Mouse (Mus musculus): ENCODE results near the gene Prickle1. TPM values are rescaled to one million over a fixed set of nuclear protein-coding genes. Genes with fewer than 3 reads are reported as not detected.

Prickle1 gene
- total RNA-seq (2021): 10 to 100 TPM; 43.6 to 49.4 TPM

DNA sequence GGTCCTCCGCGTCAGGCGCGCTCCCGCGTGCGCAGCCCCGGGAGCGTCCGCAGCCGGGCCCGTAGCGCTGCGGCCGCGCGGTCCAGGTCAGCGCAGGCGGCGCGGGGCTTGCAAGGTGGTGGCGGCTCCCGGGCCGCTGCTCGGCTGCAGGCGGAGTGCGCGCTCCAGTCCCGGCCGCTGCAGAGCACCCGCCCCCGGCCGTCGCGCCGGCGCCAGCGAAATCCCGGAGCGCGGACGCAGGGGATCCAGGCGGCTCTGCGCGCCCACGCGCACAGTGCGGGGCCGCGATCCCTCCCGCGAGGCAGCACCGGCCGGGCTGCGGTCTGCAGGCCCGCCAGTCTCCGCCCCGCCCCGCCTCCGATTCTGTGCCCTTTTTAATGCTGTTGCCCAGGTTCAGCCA, at the start of gene Prickle1:
Gene Prickle1 (minus strand): TSS at position 146 of the 400 bp plus-strand sequence.
- intact Hi-C loops (cut with DNase I): loop anchor here (5.0 to 10.0 kb wide), 3 partner anchors 282 to 929 kb away; no protein-coding TSS in a partner anchor
- DNase-seq: peak; percentile 85

DNA sequence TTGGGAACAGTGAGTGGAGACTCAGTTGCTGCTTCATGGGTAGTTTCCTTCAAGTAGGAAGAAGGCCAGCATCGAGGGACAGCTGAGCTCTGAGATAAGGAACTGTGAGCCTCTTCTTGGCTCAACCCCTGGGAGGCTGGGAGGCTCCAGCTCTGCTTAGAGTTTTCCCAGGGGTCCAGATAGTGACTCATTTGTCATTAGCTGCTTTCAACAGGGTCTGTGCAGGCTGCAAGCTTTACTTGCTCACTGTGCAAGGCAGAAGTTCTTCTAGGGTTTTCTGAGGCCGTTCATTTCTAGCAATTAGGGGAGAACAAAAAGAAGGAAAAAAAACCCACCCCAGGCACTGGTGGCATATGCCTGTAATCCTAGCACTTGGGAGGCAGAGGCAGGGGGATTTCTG, 44.5 kb upstream of the Prickle1 start:
- intact Hi-C loops (cut with DNase I): no loop called here
- no peak for DNase-seq

GRCm38 (mm10) chr15:93636976-93637375, 41.3 kb upstream of the Prickle1 start:
- intact Hi-C loops (cut with DNase I): no loop called here
- no peak for DNase-seq

DNA sequence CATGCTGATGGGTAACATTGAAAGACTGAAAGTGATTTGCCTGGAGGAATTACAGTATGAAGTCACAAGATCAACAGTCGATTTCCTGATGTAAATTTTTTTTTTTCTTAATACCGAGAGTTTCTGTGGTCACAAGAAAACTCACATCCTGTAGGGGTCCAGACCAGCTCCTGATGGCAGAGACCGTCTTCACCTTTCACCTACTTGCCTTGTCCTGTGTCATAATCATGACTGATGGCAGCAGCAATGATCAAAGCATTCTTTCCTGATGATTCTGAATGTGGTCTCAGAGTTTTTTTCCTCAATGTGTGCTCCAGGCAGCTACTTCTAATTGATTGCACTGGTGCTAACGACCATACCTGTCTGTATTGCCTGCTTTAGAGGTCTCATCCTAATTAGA, 39.9 kb upstream of the Prickle1 start:
- no peak for DNase-seq
- intact Hi-C loops (cut with DNase I): no loop called here

DNA sequence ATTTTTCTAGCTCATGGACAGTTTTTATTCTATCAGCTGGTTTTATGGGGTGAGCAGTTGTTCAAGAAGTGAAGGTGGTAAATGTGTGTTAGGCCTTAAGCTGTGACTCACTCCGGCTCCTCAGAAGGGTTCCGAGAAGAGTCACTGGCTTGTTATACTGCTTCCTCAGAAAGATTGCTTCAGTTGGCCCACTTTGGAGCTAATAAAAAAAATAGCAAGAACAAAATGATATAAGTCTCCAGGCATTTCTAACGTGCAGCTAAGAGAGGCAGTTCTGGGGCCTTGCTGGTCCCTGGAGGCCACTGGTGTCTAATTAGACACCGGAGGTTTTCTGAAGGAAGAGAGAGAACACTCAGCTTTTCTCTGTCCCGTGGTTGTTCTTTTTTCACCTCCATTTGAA, 38.8 kb upstream of the Prickle1 start:
- no peak for DNase-seq
- intact Hi-C loops (cut with DNase I): no loop called here

DNA sequence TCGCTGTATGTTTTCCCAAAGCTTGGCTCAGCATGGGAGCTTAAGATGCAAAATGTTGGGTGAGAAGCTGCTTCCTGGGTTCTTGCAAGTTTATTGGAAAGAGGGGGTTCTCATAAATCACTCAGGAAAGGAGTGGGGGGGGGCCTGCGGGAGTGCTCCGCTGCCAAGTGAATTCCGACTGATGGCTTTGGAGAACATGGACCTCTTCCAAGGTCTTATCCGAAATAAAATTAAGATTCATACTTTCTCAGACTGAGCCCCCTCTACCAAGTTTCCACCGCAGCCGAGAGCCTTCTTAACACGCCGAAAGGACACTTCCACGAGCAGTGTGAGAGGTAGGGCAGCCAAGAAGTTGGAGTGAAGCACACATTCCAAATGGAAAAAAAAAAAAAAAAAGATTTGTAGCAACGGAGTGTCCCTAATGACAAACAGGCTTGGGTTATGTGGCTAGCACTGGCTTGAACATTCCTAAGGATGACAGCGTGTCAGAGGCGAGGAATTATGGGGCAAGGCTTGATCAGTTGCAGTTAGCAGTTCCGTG, 34.4 kb upstream of the Prickle1 start:
- intact Hi-C loops (cut with DNase I): no loop called here
- no peak for DNase-seq

DNA sequence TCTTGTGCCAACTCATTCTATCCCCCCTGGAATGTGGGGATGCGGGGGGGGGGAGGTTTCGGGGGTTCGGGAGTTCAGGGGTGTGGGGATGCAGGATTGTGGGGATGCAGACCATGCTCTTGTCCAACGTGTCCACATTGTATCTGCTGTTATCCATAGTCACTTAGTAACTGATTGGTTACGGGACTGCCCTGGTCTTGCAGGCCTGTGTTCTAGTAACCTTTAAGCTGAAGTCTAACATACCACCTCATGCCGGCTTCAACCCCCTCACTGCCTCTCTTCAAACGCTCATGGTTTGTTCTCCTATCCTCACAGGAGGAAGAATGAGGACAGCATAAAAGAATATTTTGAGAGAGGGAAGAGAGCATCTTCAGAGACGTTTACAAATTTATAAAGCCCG, 33.5 kb upstream of the Prickle1 start:
- intact Hi-C loops (cut with DNase I): no loop called here
- DNase-seq: no peak

- intact Hi-C loops (cut with DNase I): no loop called here
Observed at GRCm38 (mm10) chr15:93627836-93628797, 32.4 kb upstream of the Prickle1 start.

DNA sequence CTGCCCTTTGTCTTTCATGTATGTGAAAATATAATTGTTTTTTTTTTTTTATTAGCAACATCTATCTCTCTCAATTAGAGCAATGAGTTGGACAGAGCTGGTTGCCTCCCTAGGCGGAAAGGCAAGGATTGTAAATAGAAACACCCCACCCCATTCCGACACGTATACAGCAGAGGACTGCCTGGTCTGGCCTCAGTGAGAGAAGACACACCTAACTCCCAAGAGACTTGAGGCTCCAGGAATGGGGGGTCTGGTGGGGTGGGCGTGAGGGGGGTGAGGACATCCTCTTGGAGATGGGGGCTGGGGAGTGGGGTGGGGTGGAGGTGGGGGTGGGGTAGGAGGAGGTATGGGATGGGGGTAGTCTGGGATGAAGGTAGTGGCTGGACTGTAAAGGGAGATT, 23.9 kb upstream of the Prickle1 start:
- no peak for DNase-seq
- intact Hi-C loops (cut with DNase I): loop anchor here (10.0 kb wide), 1 partner anchor 155 kb away; no protein-coding TSS in a partner anchor

More at GRCm38 (mm10) chr15:93627836-93628797, 32.4 kb upstream of the Prickle1 start:
- no peak for DNase-seq

GRCm38 (mm10) chr15:93618442-93619150, 22.9 kb upstream of the Prickle1 start:
- no peak for DNase-seq
- intact Hi-C loops (cut with DNase I): loop anchor here (10.0 kb wide), 1 partner anchor 156 kb away; no protein-coding TSS in a partner anchor

DNA sequence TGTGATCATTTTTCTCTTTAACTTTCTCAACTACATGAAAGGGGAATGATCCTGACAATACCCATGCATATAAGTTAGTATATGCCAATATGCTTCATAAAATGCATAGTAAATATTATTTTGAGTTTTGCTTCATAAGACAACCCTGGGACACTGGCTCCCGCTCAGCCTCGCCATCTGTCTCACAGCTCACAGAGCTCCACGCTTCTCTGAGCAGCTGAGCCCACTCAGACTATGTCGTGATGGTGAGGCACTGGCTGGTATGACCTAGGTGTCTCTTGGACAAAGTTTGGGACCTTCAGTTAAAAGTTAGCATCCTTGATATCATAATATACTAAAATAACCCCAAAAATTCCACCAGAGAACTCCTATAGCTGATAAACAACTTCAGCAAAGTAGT, 20.6 kb upstream of the Prickle1 start:
- intact Hi-C loops (cut with DNase I): loop anchor here (10.0 kb wide), 1 partner anchor 159 kb away; no protein-coding TSS in a partner anchor
- no peak for DNase-seq

GRCm38 (mm10) chr15:93615031-93615430, 19.3 kb upstream of the Prickle1 start:
- intact Hi-C loops (cut with DNase I): loop anchor here (10.0 kb wide), 1 partner anchor 160 kb away; no protein-coding TSS in a partner anchor
- no peak for DNase-seq

DNA sequence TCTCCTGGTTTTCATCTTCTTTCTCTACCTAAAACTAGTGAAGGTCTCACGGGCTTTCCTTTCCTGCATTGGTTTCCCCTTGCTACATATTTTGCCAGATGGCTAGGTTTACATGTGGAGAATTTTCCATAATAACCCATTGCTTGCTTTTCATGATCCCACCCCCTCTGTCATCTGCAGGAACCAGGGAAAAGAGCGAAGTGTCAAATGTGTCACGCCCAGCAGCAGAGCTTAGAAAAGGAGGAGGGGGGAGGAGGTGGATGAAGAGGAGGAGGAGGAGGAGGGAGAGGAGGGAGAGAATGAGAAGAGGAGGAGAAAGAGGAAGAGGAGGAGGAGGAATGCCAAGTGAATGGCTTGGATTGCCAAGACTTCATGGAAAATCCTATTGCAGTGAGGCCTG, 17.9 kb upstream of the Prickle1 start:
- no peak for DNase-seq
- intact Hi-C loops (cut with DNase I): loop anchor here (10.0 kb wide), 1 partner anchor 161 kb away; no protein-coding TSS in a partner anchor

- intact Hi-C loops (cut with DNase I): loop anchor here (10.0 kb wide), 1 partner anchor 163 kb away; no protein-coding TSS in a partner anchor
- DNase-seq: no peak
Observed at GRCm38 (mm10) chr15:93611536-93612300, 16.0 kb upstream of the Prickle1 start.

GRCm38 (mm10) chr15:93610721-93611201, 15.1 kb upstream of the Prickle1 start:
- DNase-seq: no peak
- intact Hi-C loops (cut with DNase I): loop anchor here (10.0 kb wide), 1 partner anchor 164 kb away; no protein-coding TSS in a partner anchor

- no peak for DNase-seq
- intact Hi-C loops (cut with DNase I): loop anchor here (10.0 kb wide), 1 partner anchor 165 kb away; no protein-coding TSS in a partner anchor
Observed at GRCm38 (mm10) chr15:93610288-93610687, 14.6 kb upstream of the Prickle1 start.

DNA sequence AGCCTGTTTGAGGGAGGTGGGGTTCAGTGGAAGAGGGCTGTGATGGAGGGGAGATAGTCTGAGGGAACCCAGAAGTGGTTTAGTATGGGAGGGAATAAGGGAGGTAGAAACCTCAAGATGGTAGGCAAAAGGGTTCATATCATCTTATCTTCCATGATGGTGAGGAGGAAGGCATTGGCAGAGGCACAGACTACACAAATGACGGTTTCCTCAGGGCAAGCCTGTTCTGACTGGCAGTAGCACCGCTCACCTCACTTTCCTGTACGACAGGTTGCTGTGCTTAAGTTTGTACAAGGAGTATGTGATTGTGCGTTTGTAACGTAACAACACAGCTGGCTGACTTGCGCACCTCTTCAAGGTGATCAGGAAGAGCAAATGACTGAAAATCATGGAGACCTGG, 7.2 kb upstream of the Prickle1 start:
- no peak for DNase-seq
- intact Hi-C loops (cut with DNase I): no loop called here

- DNase-seq: no peak
- intact Hi-C loops (cut with DNase I): no loop called here
Observed at GRCm38 (mm10) chr15:93601461-93602015, 5.8 kb upstream of the Prickle1 start.

- no peak for DNase-seq
- intact Hi-C loops (cut with DNase I): loop anchor here (5.0 to 10.0 kb wide), 3 partner anchors 280 to 928 kb away; no protein-coding TSS in a partner anchor
Observed at GRCm38 (mm10) chr15:93596991-93597390, 1.3 kb upstream of the Prickle1 start.
